Mouse (Mus musculus): ENCODE results near the gene Lrrc4c. TPM values are rescaled to one million over a fixed set of nuclear protein-coding genes. Genes with fewer than 3 reads are reported as not detected.

Gene Lrrc4c
- 0.08 TPM for polyA plus RNA-seq (2017; shearing (Covaris generic))

GRCm38 (mm10) chr2:96317387-96318299, at the start of gene Lrrc4c:
Gene Lrrc4c, plus strand, starts transcription at chr2:96318169.

